In the genomic region with DNA sequence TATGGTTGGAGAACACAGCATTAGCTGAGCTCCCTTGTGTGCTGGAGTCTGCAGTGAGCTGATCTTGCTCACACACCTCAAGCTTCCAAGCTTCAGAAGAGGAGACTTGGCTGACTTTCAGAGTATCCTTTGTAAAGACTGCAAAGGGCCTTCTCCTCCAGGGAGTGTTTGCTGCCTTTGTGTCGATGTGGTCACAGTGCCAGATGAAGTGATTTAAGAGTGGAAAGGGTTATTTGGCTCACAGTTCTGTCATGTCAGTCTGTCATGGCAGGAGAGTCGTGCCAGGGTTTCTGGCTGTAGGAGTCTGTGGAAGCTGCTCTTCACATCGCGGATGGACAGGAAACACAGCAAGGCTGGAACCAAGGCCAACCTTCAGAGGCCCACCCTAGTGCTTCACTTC, we compare ENCODE assay signal across 16 mouse cellular contexts.
"Had no signal": no experiment of that assay in that cellular context is flagged by ENCODE, and none has a peak within 500 bp of the region (broad histone marks: within the 10 kb centered on the region; RNA-seq: fewer than 3 reads in every experiment).

No protein-coding gene starts in this region.

- DNase-seq: lung, adult 2 months; lung, postnatal 14 days; lung, postnatal 36 days; right cerebral cortex, postnatal 14 days; thymus, adult 18-20 months; thymus, postnatal 14 days; thymus, postnatal 36 days had no signal

- H3K4me3 ChIP-seq: lung, embryonic 15.5 days; megakaryocyte, embryonic 14.5 days; midbrain, embryonic 13.5 days; midbrain, embryonic 15.5 days; neural tube, embryonic 12.5 days; stomach, embryonic 15.5 days had no signal

- ATAC-seq: lung, postnatal 0 days; midbrain, embryonic 13.5 days; midbrain, embryonic 15.5 days had no signal

- H3K27ac ChIP-seq: lung, embryonic 15.5 days; macrophage; midbrain, embryonic 13.5 days; midbrain, embryonic 15.5 days; neural tube, embryonic 12.5 days; stomach, embryonic 15.5 days; stomach, postnatal 0 days had no signal
